Mouse (Mus musculus): Measurements from ENCODE around the gene Tenm3.

- TF ChIP-seq RCOR1 (conservative IDR thresholded peaks at IDR 0.05; ENCODE audit: low read depth, low read length) (no peak), POLR2A (IDR thresholded peaks at IDR 0.05; ENCODE audit: low read depth, low read length) (no peak), CHD2 (IDR thresholded peaks at IDR 0.05; ENCODE audit: low read length) (no peak), CTCF (conservative IDR thresholded peaks at IDR 0.05 in 1 of 2, IDR thresholded peaks at IDR 0.05 in 1 of 2; ENCODE audit: low read depth in 2 of 2, low read length in 2 of 2) (no peak), ZNF384 (IDR thresholded peaks at IDR 0.05; ENCODE audit: low read depth, low read length) (no peak), ZKSCAN1 (IDR thresholded peaks at IDR 0.05; ENCODE audit: borderline replicate concordance, low read depth, low read length) (no peak), NELFE (IDR thresholded peaks at IDR 0.05; ENCODE audit: low read depth, low read length) (no peak), USF2 (conservative IDR thresholded peaks at IDR 0.05; ENCODE audit: low read depth, low read length) (no peak), BHLHE40 (IDR thresholded peaks at IDR 0.05; ENCODE audit: low read depth, low read length) (no peak), JUN (IDR thresholded peaks at IDR 0.05; ENCODE audit: insufficient read depth, low read depth, low read length) (no peak), JUND (conservative IDR thresholded peaks at IDR 0.05; ENCODE audit: low read depth, low read length) (no peak), MAX (IDR thresholded peaks at IDR 0.05; ENCODE audit: low read length) (no peak), MAFK (IDR thresholded peaks at IDR 0.05; ENCODE audit: insufficient replicate concordance, low read length) (no peak), USF1 (IDR thresholded peaks at IDR 0.05; ENCODE audit: low read depth, low read length) (no peak)
These were observed 173.4 kb downstream of the Tenm3 start for GRCm38 (mm10) chr8:48670387-48670786.

All from CH12.LX (cell line).